Mouse (Mus musculus) hindbrain, embryonic 15.5 days (tissue): ENCODE data around the gene Dffb. TPM values are rescaled to one million over a fixed set of nuclear protein-coding genes. Genes with fewer than 3 reads are reported as not detected.
"Not testable (repeated sequence)": the region's sequence is repeated elsewhere in the genome, so short reads cannot be mapped to it uniquely, and the experiment has no call there.

Experiments used
- ATAC-seq: fragments of 200-750 bp; cut with Nextera tagmentation; 2 replicates; pipeline ENCODE4 v1.8.0; 2017; ENCODE audit warnings: low read depth, moderate number of reproducible peaks, moderate TSS enrichment; ENCODE audit not compliant: low FRiP score
- H3K27ac ChIP-seq: fragments of 300-500 bp; sonication (generic); replicated peaks from 2 replicates; pipeline ENCODE4 v1.5.1; 2015; ENCODE audit warnings: mild to moderate bottlenecking, inconsistent platforms
- H3K27me3 ChIP-seq: fragments of 300-500 bp; sonication (generic); 2 replicates; pipeline ENCODE4 v1.6.1; 2015; ENCODE audit warnings: control low read depth, inconsistent platforms
- H3K36me3 ChIP-seq: fragments of 300-500 bp; sonication (generic); 2 replicates; pipeline ENCODE4 v1.6.1; 2015; ENCODE audit warnings: control low read depth, inconsistent platforms
- H3K4me1 ChIP-seq: fragments of 300-500 bp; sonication (generic); replicated peaks from 2 replicates; pipeline ENCODE4 v1.6.1; 2015; ENCODE audit warnings: control low read depth, inconsistent platforms
- H3K4me2 ChIP-seq: fragments of 300-500 bp; sonication (generic); 2 replicates; pipeline ENCODE4 v1.6.1; 2015; ENCODE audit warnings: moderate library complexity, mild to moderate bottlenecking, inconsistent platforms
- H3K4me3 ChIP-seq: fragments of 300-500 bp; sonication (generic); 2 replicates; pipeline ENCODE4 v1.5.1; 2015; ENCODE audit warnings: mild to moderate bottlenecking, inconsistent platforms
- H3K9ac ChIP-seq: fragments of 300-500 bp; sonication (generic); 2 replicates; pipeline ENCODE4 v1.6.1; 2015; ENCODE audit warnings: inconsistent platforms
- H3K9me3 ChIP-seq: fragments of 300-500 bp; sonication (generic); 2 replicates; pipeline ENCODE4 v1.6.1; 2016; ENCODE audit warnings: control low read depth, inconsistent platforms
- WGBS: fragments of 180-500 bp; shearing (Covaris S2); methylation state at CpG from one replicate; pipeline ENCODE4 v1.1.7; 2015; 5-methylcytosine and 5-hydroxymethylcytosine counted together
- polyA plus RNA-seq: library from polyadenylated mRNA; unstranded; fragments of >200 nt; fragmentation: Nextera tagmentation; extraction: Ambion mirVana; gene quantifications from 2 replicates; pipeline ENCODE4 v1.2.1, GENCODE M21; 2015

Gene Dffb
- polyA plus RNA-seq, 1 experiment from 2014 or later, result 10.2 TPM

DNA sequence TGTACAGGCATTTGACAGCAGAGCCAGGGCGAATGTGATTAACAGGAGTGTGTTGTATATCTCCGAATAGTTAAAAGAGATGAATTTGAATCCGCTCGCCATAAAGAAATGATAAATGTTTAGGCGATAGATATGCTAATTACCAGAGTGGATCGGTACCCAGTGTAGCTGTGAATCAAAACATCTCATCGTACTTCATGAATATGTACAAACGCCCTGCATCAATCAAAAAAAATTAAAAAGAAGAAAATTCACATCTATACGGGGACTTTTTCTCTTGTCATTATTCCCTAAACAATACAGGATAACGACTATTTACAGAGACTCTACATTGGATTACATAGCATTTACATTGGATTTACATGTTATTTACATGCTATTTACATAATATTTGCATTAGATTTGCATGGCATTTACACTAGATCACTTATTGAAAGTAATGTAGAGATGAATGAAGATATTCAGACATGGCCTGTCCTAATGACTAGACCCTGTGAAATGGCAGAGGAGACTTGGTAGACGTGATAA is 46.1 kb downstream of the Dffb start:
- no peaks in the 10 kb centered on the region for H3K4me1 ChIP-seq
- 41% methylated on average over 11 of the region's 11 CpGs for WGBS
- H3K27me3 ChIP-seq, result 0 out of 2 replicates have a peak, but pooled peaks cover 2% of the 10 kb centered on the region
- H3K27ac ChIP-seq, result no peak overlapping the region
- H3K4me3 ChIP-seq, result no peak overlapping the region
- no peak for ATAC-seq
- H3K36me3 ChIP-seq, result no peaks in the 10 kb centered on the region
- H3K4me2 ChIP-seq, result no peak overlapping the region
- H3K9me3 ChIP-seq, result no peaks in the 10 kb centered on the region
- no peak overlapping the region for H3K9ac ChIP-seq

- WGBS, result 40% methylated on average over 4 of the region's 4 CpGs
- H3K27me3 ChIP-seq, H3K4me2 ChIP-seq, H3K4me3 ChIP-seq, H3K36me3 ChIP-seq, H3K9me3 ChIP-seq, H3K4me1 ChIP-seq, ATAC-seq, H3K27ac ChIP-seq, H3K9ac ChIP-seq: not testable (repeated sequence)
These were observed 52.8 kb downstream of the Dffb start for GRCm38 (mm10) chr4:153922090-153922489.

GRCm38 (mm10) chr4:153920517-153921233 is 54.3 kb downstream of the Dffb start:
- ATAC-seq, result no peak
- Histone ChIP-seq H3K4me1 (peaks cover 9% of the 10 kb centered on the region; the same call in 1 of the 2 replicates), H3K4me3 (no peak overlapping the region), H3K9me3 (no peaks in the 10 kb centered on the region), H3K27ac (no peak overlapping the region), H3K4me2 (no peak overlapping the region), H3K36me3 (no peaks in the 10 kb centered on the region), H3K9ac (no peak overlapping the region), H3K27me3 (no peaks in the 10 kb centered on the region)
- 51% methylated on average over 9 of the region's 9 CpGs for WGBS

DNA sequence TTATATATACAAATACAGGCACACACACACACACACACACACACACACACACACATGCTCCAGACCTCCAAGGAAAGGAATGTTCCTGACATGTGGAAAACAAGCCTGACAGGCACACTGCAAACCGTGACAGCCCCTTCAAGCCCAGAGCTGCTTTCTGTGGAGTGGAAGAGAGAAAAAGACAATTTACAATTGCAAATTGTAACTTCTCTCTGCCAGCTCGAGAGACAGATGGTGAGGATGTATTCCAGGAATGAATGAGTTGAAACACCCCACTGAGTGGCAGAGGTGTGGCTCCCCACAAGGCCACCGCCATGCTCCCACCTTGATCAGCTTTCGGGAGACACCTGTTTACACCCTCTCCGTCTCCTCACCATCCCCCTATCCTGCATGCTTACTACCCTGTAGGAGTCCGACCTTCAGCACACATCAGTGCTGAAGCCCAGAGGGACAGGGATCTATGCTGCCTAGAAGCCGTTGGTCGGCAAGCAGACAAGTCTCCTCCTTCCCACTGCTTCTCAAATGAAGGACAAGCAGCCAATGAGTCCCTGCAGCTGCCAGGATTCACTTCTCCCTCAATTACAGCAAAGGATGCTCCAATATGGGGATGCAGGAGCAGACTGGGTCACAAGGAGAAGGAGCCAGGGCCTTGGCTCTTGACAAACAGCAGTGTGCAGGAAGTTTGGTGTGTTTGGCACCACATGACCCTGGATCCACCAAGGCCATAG is 57.0 kb downstream of the Dffb start:
- Histone ChIP-seq H3K27me3 (no peaks in the 10 kb centered on the region), H3K36me3 (no peaks in the 10 kb centered on the region), H3K27ac (peak overlapping the region; percentile 49), H3K4me1 (peaks cover 9% of the 10 kb centered on the region; the same call in 1 of the 2 replicates), H3K9ac (no peak overlapping the region), H3K4me2 (no peak overlapping the region), H3K4me3 (no peak overlapping the region), H3K9me3 (no peaks in the 10 kb centered on the region)
- WGBS, result 49% methylated on average over 8 of the region's 8 CpGs
- no peak for ATAC-seq

Other genes with a start within 250 kb of the Dffb start
- 51.7 and 54.6 TPM in 2 replicates for gene A430005L14Rik, start 17.9 kb downstream of the Dffb start, polyA plus RNA-seq
- gene Cep104, start 68 bp upstream of the Dffb start, polyA plus RNA-seq, result 19.8 and 20.3 TPM in 2 replicates
- 21.3 and 22.0 TPM in 2 replicates for gene Lrrc47, start 36.6 kb upstream of the Dffb start, polyA plus RNA-seq
- 10.8 and 13.6 TPM in 2 replicates for gene Smim1, start 51.1 kb upstream of the Dffb start, polyA plus RNA-seq
- not detected in 2 replicates for gene Ccdc27, start 67.6 kb upstream of the Dffb start, polyA plus RNA-seq
- 0.31 and 0.92 TPM in 2 replicates for gene Trp73, start 165.1 kb upstream of the Dffb start, polyA plus RNA-seq
- gene Wrap73, start 167.2 kb upstream of the Dffb start, polyA plus RNA-seq, result 41.3 and 45.5 TPM in 2 replicates
- 209 and 219 TPM in 2 replicates for gene Tprgl, start 185.5 kb upstream of the Dffb start, polyA plus RNA-seq
- gene Megf6, start 195.6 kb upstream of the Dffb start, polyA plus RNA-seq, result 9.4 and 11.3 TPM in 2 replicates